Mouse (Mus musculus) MEL (cell line): ENCODE results near the gene Gm10134. TPM values are rescaled to one million over a fixed set of nuclear protein-coding genes. Genes with fewer than 3 reads are reported as not detected.

Source experiments
- DNase-seq: peaks from one replicate; pipeline ENCODE4 v3.0.0; 2011; ENCODE audit warnings: low read depth, low spot score
- H3K27ac ChIP-seq: 2 replicates; pipeline ENCODE4 v1.5.1; 2012; ENCODE audit warnings: low read depth, mild to moderate bottlenecking, control low read depth, low read length, moderate library complexity; ENCODE audit not compliant: control insufficient read depth
- H3K27me3 ChIP-seq, 2 experiments: fragments of 150-350 bp in 1 of 2; sonication (generic) in 1 of 2; 2 replicates each; pipeline ENCODE4 v1.6.1; 2012; ENCODE audit warnings: low read length in 2 of 2, mild to moderate bottlenecking in 2 of 2, improper control_type of control experiment in 1 of 2, moderate library complexity in 1 of 2; ENCODE audit not compliant: insufficient read depth in 2 of 2, control insufficient read depth in 1 of 2
- H3K36me3 ChIP-seq, 2 experiments: 2 replicates each; pipeline ENCODE4 v1.6.1; 2012 to 2014; ENCODE audit warnings: low read length in 2 of 2, improper control_type of control experiment in 1 of 2, inconsistent platforms in 1 of 2, mild to moderate bottlenecking in 1 of 2; ENCODE audit not compliant: insufficient read depth in 2 of 2, control insufficient read depth in 1 of 2
- H3K4me1 ChIP-seq, 2 experiments: fragments of 150-350 bp in 1 of 2; sonication (generic) in 1 of 2; 2 replicates each; pipeline ENCODE4 v1.6.1; 2012; ENCODE audit warnings: low read length in 2 of 2, improper control_type of control experiment in 1 of 2, mild to moderate bottlenecking in 1 of 2; ENCODE audit not compliant: insufficient read depth in 2 of 2, control insufficient read depth in 1 of 2
- H3K4me3 ChIP-seq, 2 experiments: fragments of 150-350 bp in 1 of 2; sonication (generic) in 1 of 2; 2 replicates each; pipeline ENCODE4 v1.5.1; 2012; ENCODE audit warnings: low read depth in 2 of 2, low read length in 2 of 2, mild to moderate bottlenecking in 2 of 2, moderate library complexity in 2 of 2, control low read depth in 1 of 2, improper control_type of control experiment in 1 of 2; ENCODE audit not compliant: control insufficient read depth in 1 of 2, insufficient read depth in 1 of 2
- H3K79me2 ChIP-seq: 2 replicates; pipeline ENCODE4 v1.6.1; 2012; ENCODE audit warnings: mild to moderate bottlenecking, low read length, moderate library complexity; ENCODE audit not compliant: control insufficient read depth, poor library complexity, insufficient read depth
- H3K9ac ChIP-seq: 2 replicates; pipeline ENCODE4 v1.6.1; 2012; ENCODE audit warnings: low read depth, mild to moderate bottlenecking, control low read depth, low read length, moderate library complexity; ENCODE audit not compliant: control insufficient read depth, poor library complexity, severe bottlenecking
- H3K9me3 ChIP-seq: fragments of 150-350 bp; sonication (generic); replicated peaks from 2 replicates; pipeline ENCODE4 v1.6.1; 2012; ENCODE audit warnings: mild to moderate bottlenecking, low read length, improper control_type of control experiment, moderate library complexity; ENCODE audit not compliant: insufficient read depth
- E2F4 ChIP-seq: IDR thresholded peaks from 2 replicates; pipeline ENCODE4 v1.6.1; 2011; ENCODE audit warnings: low read depth, low read length, improper control_type of control experiment, borderline replicate concordance
- ELF1 ChIP-seq: IDR thresholded peaks from 2 replicates; pipeline ENCODE4 v1.6.1; 2014; ENCODE audit warnings: low read depth, mild to moderate bottlenecking, inconsistent platforms, low read length, improper control_type of control experiment, moderate library complexity
- EP300 ChIP-seq, 2 experiments: IDR thresholded peaks; 2 replicates each; pipeline ENCODE4 v1.6.1; 2011; ENCODE audit warnings: improper control_type of control experiment in 2 of 2, low read length in 2 of 2, low read depth in 1 of 2, mild to moderate bottlenecking in 1 of 2
- GATA1 ChIP-seq: IDR thresholded peaks from 2 replicates; pipeline ENCODE4 v1.6.1; 2011; ENCODE audit warnings: low read depth, low read length, improper control_type of control experiment
- JUND ChIP-seq: IDR thresholded peaks from 2 replicates; pipeline ENCODE4 v1.6.1; 2011; ENCODE audit warnings: low read depth, mild to moderate bottlenecking, improper control_type of control experiment, low read length
- MAFK ChIP-seq: IDR thresholded peaks from 2 replicates; pipeline ENCODE4 v1.6.1; 2011; ENCODE audit warnings: low read depth, mild to moderate bottlenecking, low read length, improper control_type of control experiment, borderline replicate concordance
- MAX ChIP-seq: IDR thresholded peaks from 2 replicates; pipeline ENCODE4 v1.6.1; 2011; ENCODE audit warnings: low read length, improper control_type of control experiment
- MXI1 ChIP-seq: IDR thresholded peaks from 2 replicates; pipeline ENCODE4 v1.6.1; 2011; ENCODE audit warnings: mild to moderate bottlenecking, low read depth, low read length, improper control_type of control experiment
- MYC ChIP-seq: IDR thresholded peaks from 2 replicates; pipeline ENCODE4 v1.6.1; 2011; ENCODE audit warnings: low read depth, mild to moderate bottlenecking, low read length, improper control_type of control experiment, moderate library complexity
- NELFE ChIP-seq: IDR thresholded peaks from 2 replicates; pipeline ENCODE4 v1.6.1; 2011; ENCODE audit warnings: low read depth, low read length, improper control_type of control experiment
- POLR2A ChIP-seq, 2 experiments: IDR thresholded peaks; 2 replicates each; pipeline ENCODE4 v1.6.1; 2011 to 2012; ENCODE audit warnings: low read length in 2 of 2, mild to moderate bottlenecking in 2 of 2, control low read depth in 1 of 2, improper control_type of control experiment in 1 of 2, low read depth in 1 of 2, moderate library complexity in 1 of 2; ENCODE audit not compliant: control insufficient read depth in 1 of 2, insufficient read depth in 1 of 2, poor library complexity in 1 of 2
- RAD21 ChIP-seq: IDR thresholded peaks from 2 replicates; pipeline ENCODE4 v1.6.1; 2011; ENCODE audit warnings: mild to moderate bottlenecking, low read depth, low read length, improper control_type of control experiment
- SMC3 ChIP-seq: IDR thresholded peaks from 2 replicates; pipeline ENCODE4 v1.6.1; 2011; ENCODE audit warnings: low read depth, low read length, improper control_type of control experiment
- TAL1 ChIP-seq: IDR thresholded peaks from 2 replicates; pipeline ENCODE4 v1.6.1; 2012; ENCODE audit warnings: mild to moderate bottlenecking, inconsistent platforms, low read length, moderate library complexity, mixed read lengths
- USF1 ChIP-seq: IDR thresholded peaks from 2 replicates; pipeline ENCODE4 v1.6.1; 2014; ENCODE audit warnings: low read depth, mild to moderate bottlenecking, inconsistent platforms, low read length, improper control_type of control experiment, moderate library complexity
- ZKSCAN1 ChIP-seq: IDR thresholded peaks from 2 replicates; pipeline ENCODE4 v1.6.1; 2012; ENCODE audit warnings: low read depth, mild to moderate bottlenecking, inconsistent platforms, low read length, improper control_type of control experiment, moderate library complexity
- ZMIZ1 ChIP-seq: IDR thresholded peaks from 2 replicates; pipeline ENCODE4 v1.6.1; 2012; ENCODE audit warnings: low read depth, mild to moderate bottlenecking, inconsistent platforms, low read length, improper control_type of control experiment, moderate library complexity
- ZNF384 ChIP-seq: IDR thresholded peaks from 2 replicates; pipeline ENCODE4 v1.6.1; 2012; ENCODE audit warnings: low read depth, mild to moderate bottlenecking, inconsistent platforms, low read length, improper control_type of control experiment
- polyA plus RNA-seq, 2 experiments: library from polyadenylated mRNA; stranded (reverse) in 1 of 2; unstranded in 1 of 2; fragments of >175 nt in 1 of 2; fragments of >200 nt in 1 of 2; gene quantifications; 2 replicates each; pipeline versions ENCODE4 v1.2.1 to v1.2.4; 2012; ENCODE audit warnings: low replicate concordance in 2 of 2, low read depth in 1 of 2; ENCODE audit not compliant: insufficient read length in 2 of 2, insufficient read depth in 1 of 2, missing spikeins in 1 of 2
- total RNA-seq: library from RNA; depleted of rRNA; stranded (reverse); fragments of 300-350 nt; gene quantifications from 2 replicates; pipeline ENCODE4 v1.2.3, GENCODE M21; 2012

The Gm10134 gene
- total and polyA plus RNA-seq, 3 experiments = not detected

- no peaks in the 10 kb centered on the region for H3K79me2 ChIP-seq
- H3K9me3 ChIP-seq = no peaks in the 10 kb centered on the region
- no peak overlapping the region for H3K27ac ChIP-seq
- H3K4me1 ChIP-seq = peaks cover 5% of the 10 kb centered on the region in 2 experiments; a peak in 3 of 4 replicates
- H3K36me3 ChIP-seq = peaks cover 0 to 5% of the 10 kb centered on the region in 2 experiments; a peak in 1 of 4 replicates
- DNase-seq = peak; percentile 56
- no peak overlapping the region; the same call in 1 of the 2 replicates for H3K9ac ChIP-seq
- peaks cover 2 to 8% of the 10 kb centered on the region in 2 experiments for H3K27me3 ChIP-seq
- no peak overlapping the region for H3K4me3 ChIP-seq
- TF ChIP-seq SMC3 = no peak
- TF ChIP-seq MAX = no peak
- TF ChIP-seq MAFK = no peak
- TF ChIP-seq, all 39 proteins: peak for 0
These were observed 7.5 kb upstream of the Gm10134 start for GRCm38 (mm10) chr2:28498431-28498830.

- Histone ChIP-seq H3K27ac (no peak overlapping the region), H3K79me2 (no peaks in the 10 kb centered on the region), H3K4me1 (no peaks in the 10 kb centered on the region), H3K27me3 (peaks cover 8 to 17% of the 10 kb centered on the region in 2 experiments), H3K9ac (no peak overlapping the region), H3K36me3 (no peaks in the 10 kb centered on the region), H3K9me3 (no peaks in the 10 kb centered on the region), H3K4me3 (no peak overlapping the region)
- DNase-seq = no peak
- TF ChIP-seq USF1 (no peak), E2F4 (no peak), MXI1 (no peak), POLR2A (IDR thresholded peaks at IDR 0.05; ENCODE audit: control insufficient read depth in 1 of 2, insufficient read depth in 1 of 2, low read depth in 1 of 2, low read length in 2 of 2, poor library complexity in 1 of 2) (no peak), GATA1 (no peak), TAL1 (no peak), MYC (no peak), JUND (no peak), ELF1 (no peak), ZKSCAN1 (no peak), ZMIZ1 (no peak), RAD21 (no peak), SMC3 (no peak), NELFE (no peak), EP300 (IDR thresholded peaks at IDR 0.05; ENCODE audit: low read depth in 1 of 2, low read length in 2 of 2) (no peak), ZNF384 (no peak)
These were observed 2.9 kb upstream of the Gm10134 start for GRCm38 (mm10) chr2:28502987-28503386.
